Mouse (Mus musculus): Measurements from ENCODE around the gene Pik3c2g.

Gene Pik3c2g

GRCm38 (mm10) chr6:139738350-139738749 lies 151.3 kb downstream of the Pik3c2g start:
- DNase-seq: no peak

- DNase-seq: no peak
Measured at GRCm38 (mm10) chr6:139742693-139743432, 155.8 kb downstream of the Pik3c2g start.

GRCm38 (mm10) chr6:139746758-139747479 lies 159.9 kb downstream of the Pik3c2g start:
- no peak for DNase-seq

GRCm38 (mm10) chr6:139748091-139748771 lies 161.2 kb downstream of the Pik3c2g start:
- DNase-seq: no peak

- no peak for DNase-seq
Measured at GRCm38 (mm10) chr6:139750599-139750998, 163.6 kb downstream of the Pik3c2g start.

- DNase-seq: no peak
Measured at GRCm38 (mm10) chr6:139751022-139751421, 164.0 kb downstream of the Pik3c2g start.

GRCm38 (mm10) chr6:139757876-139758275 lies 170.9 kb downstream of the Pik3c2g start:
- DNase-seq: no peak

- DNase-seq: no peak
Measured at GRCm38 (mm10) chr6:139760978-139761377, 174.0 kb downstream of the Pik3c2g start.

GRCm38 (mm10) chr6:139764398-139764797 lies 177.4 kb downstream of the Pik3c2g start:
- no peak for DNase-seq

GRCm38 (mm10) chr6:139769744-139770473 lies 182.9 kb downstream of the Pik3c2g start:
- no peak for DNase-seq

- no peak for DNase-seq
Measured at GRCm38 (mm10) chr6:139770535-139770934, 183.5 kb downstream of the Pik3c2g start.

GRCm38 (mm10) chr6:139777576-139778282 lies 190.7 kb downstream of the Pik3c2g start:
- DNase-seq: no peak

GRCm38 (mm10) chr6:139780028-139780427 lies 193.0 kb downstream of the Pik3c2g start:
- no peak for DNase-seq

GRCm38 (mm10) chr6:139789479-139789878 lies 202.5 kb downstream of the Pik3c2g start:
- DNase-seq: no peak

GRCm38 (mm10) chr6:139799541-139800226 lies 212.7 kb downstream of the Pik3c2g start:
- no peak for DNase-seq

GRCm38 (mm10) chr6:139821916-139822315 lies 234.9 kb downstream of the Pik3c2g start:
- DNase-seq: peak; percentile 5

- no peak for DNase-seq
Measured at GRCm38 (mm10) chr6:139838239-139838638, 251.2 kb downstream of the Pik3c2g start.

- DNase-seq: no peak
Measured at GRCm38 (mm10) chr6:139838713-139839112, 251.7 kb downstream of the Pik3c2g start.

- DNase-seq: no peak
Measured at GRCm38 (mm10) chr6:139839907-139840306, 252.9 kb downstream of the Pik3c2g start.

GRCm38 (mm10) chr6:139841272-139841671 lies 254.3 kb downstream of the Pik3c2g start:
- DNase-seq: no peak

- DNase-seq: no peak
Measured at GRCm38 (mm10) chr6:139842626-139843025, 255.6 kb downstream of the Pik3c2g start.

GRCm38 (mm10) chr6:139843531-139843930 lies 256.5 kb downstream of the Pik3c2g start:
- DNase-seq: no peak

Data from cerebellum, adult 9-10 months (tissue).